8 mouse cellular contexts compared by ENCODE assay signal in the genomic region with DNA sequence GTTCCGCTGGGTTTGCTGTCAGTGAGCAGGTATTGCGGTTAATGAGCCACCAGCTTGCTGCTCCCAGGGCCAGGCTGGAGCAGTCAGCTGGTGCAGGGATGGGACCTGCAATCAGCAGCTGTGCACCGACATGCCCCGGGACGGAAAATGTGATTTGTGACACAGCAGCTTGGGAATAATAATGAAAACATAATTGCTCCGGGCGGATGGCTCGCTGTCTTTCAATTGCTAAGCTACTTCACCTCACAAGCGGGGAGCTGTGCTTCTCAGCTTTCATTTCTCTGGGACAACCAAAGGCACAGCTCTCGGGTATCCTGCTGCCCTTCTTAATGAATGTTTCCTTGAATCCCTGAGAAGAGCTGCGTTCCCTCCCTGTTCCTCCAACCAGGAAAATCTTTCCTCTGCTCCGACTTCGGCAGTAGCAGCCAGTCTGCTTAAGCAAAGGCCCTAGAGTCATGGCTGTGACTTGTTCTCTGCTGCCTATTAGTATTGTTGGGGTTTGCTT.
DNase-seq lines count a peak whose midpoint lies in the region; ATAC-seq and TF ChIP-seq lines count a peak whose summit lies in the region.

No protein-coding gene starts in this region.

- no peak for ATAC-seq in heart, embryonic 12.5 days (ENCODE audit: insufficient number of reproducible peaks, low FRiP score)
- no peak; the same call in 1 of the 2 replicates for ATAC-seq in kidney, postnatal 0 days (replicated peaks; ENCODE audit: low FRiP score, low read depth)
- ATAC-seq in limb, embryonic 14.5 days (ENCODE audit: low FRiP score, low read depth): peak; percentile 45; the same call in 1 of the 2 replicates
- peak; percentile 88 for ATAC-seq in neural tube, embryonic 12.5 days (ENCODE audit: low FRiP score, low read depth)

- H3K4me2 ChIP-seq in heart, embryonic 12.5 days: peak overlapping the region; percentile 57
- H3K4me2 ChIP-seq in kidney, postnatal 0 days (ENCODE audit: low read length): peak overlapping the region; percentile 60
- peak overlapping the region; percentile 65 for H3K4me2 ChIP-seq in limb, embryonic 14.5 days (replicated peaks; ENCODE audit: low read depth, low read length, severe bottlenecking)
- peak overlapping the region; percentile 61 for H3K4me2 ChIP-seq in neural tube, embryonic 12.5 days (replicated peaks)

- H3K9ac ChIP-seq in heart, embryonic 12.5 days: no peak overlapping the region; the same call in 1 of the 2 replicates
- 0 out of 2 replicates have a peak overlapping the region, but pooled peaks have one; percentile 3 for H3K9ac ChIP-seq in kidney, postnatal 0 days (ENCODE audit: low read depth, low read length)
- peak overlapping the region; percentile 46 for H3K9ac ChIP-seq in limb, embryonic 14.5 days (ENCODE audit: low read depth, low read length, severe bottlenecking)
- peak overlapping the region; percentile 36; the same call in 1 of the 2 replicates for H3K9ac ChIP-seq in neural tube, embryonic 12.5 days

- H3K27me3 ChIP-seq in heart, embryonic 12.5 days (replicated peaks): 0 out of 2 replicates have a peak, but pooled peaks cover 3% of the 10 kb centered on the region
- no peaks in the 10 kb centered on the region for H3K27me3 ChIP-seq in kidney, postnatal 0 days (ENCODE audit: insufficient read depth, low read length)
- H3K27me3 ChIP-seq in limb, embryonic 14.5 days (ENCODE audit: control insufficient read depth, insufficient read depth, low read length): no peaks in the 10 kb centered on the region
- H3K27me3 ChIP-seq in neural tube, embryonic 12.5 days (replicated peaks): no peaks in the 10 kb centered on the region

- 29% methylated on average over 13 of the region's 13 CpGs for WGBS in lung, adult 2 months
- 41% methylated on average over 13 of the region's 13 CpGs for WGBS in heart, embryonic 12.5 days
- WGBS in kidney, postnatal 0 days: 5% methylated on average over 13 of the region's 13 CpGs
- WGBS in limb, embryonic 14.5 days: 12% methylated on average over 13 of the region's 13 CpGs
- 19% methylated on average over 13 of the region's 13 CpGs for WGBS in neural tube, embryonic 12.5 days

- H3K27ac ChIP-seq in heart, embryonic 12.5 days (ENCODE audit: poor library complexity, severe bottlenecking): no peak overlapping the region
- no peak overlapping the region for H3K27ac ChIP-seq in kidney, postnatal 0 days
- peak overlapping the region; percentile 41; the same call in 1 of the 2 replicates for H3K27ac ChIP-seq in limb, embryonic 14.5 days (replicated peaks; ENCODE audit: low read depth, low read length)
- peak overlapping the region; percentile 5; the same call in 1 of the 2 replicates for H3K27ac ChIP-seq in neural tube, embryonic 12.5 days

- no peak for TF ChIP-seq POLR2A in lung, adult 2 months (IDR thresholded peaks at IDR 0.05; ENCODE audit: borderline replicate concordance, extremely low read depth, low read depth, low read length)
- TF ChIP-seq POLR2A in limb, embryonic 14.5 days (IDR thresholded peaks at IDR 0.05; ENCODE audit: borderline replicate concordance, extremely low read depth, insufficient read depth, insufficient read length): no peak

- no peaks in the 10 kb centered on the region for H3K4me1 ChIP-seq in lung, adult 2 months (ENCODE audit: control insufficient read depth, insufficient read depth, low read length)
- peaks cover 5% of the 10 kb centered on the region for H3K4me1 ChIP-seq in heart, embryonic 12.5 days (replicated peaks)
- H3K4me1 ChIP-seq in kidney, postnatal 0 days (replicated peaks; ENCODE audit: insufficient read depth, low read length): 0 out of 2 replicates have a peak, but pooled peaks cover 4% of the 10 kb centered on the region
- H3K4me1 ChIP-seq in limb, embryonic 14.5 days (ENCODE audit: control insufficient read depth, insufficient read depth, low read length): peaks cover 8% of the 10 kb centered on the region; the same call in 1 of the 2 replicates
- H3K4me1 ChIP-seq in neural tube, embryonic 12.5 days: no peaks in the 10 kb centered on the region

- peak; percentile 10 for DNase-seq in lung, adult 2 months
- no peak for DNase-seq in lung, postnatal 36 days
- peak; percentile 32 for DNase-seq in embryo, embryonic 9.5 days (ENCODE audit: extremely low spot score)
- DNase-seq in kidney, postnatal 0 days (ENCODE audit: low spot score): peak; percentile 53
- DNase-seq in limb, embryonic 14.5 days (ENCODE audit: low spot score): peak; percentile 51
- no peak for DNase-seq in MN1 (ENCODE audit: low spot score)

- H3K4me3 ChIP-seq in lung, adult 2 months (replicated peaks; ENCODE audit: extremely low read depth, low read depth, low read length): peak overlapping the region; percentile 24
- peak overlapping the region; percentile 33 for H3K4me3 ChIP-seq in heart, embryonic 12.5 days
- H3K4me3 ChIP-seq in kidney, postnatal 0 days (replicated peaks; ENCODE audit: low read depth, low read length): peak overlapping the region; percentile 31
- H3K4me3 ChIP-seq in limb, embryonic 14.5 days (replicated peaks; ENCODE audit: low read length): peak overlapping the region; percentile 34
- peak overlapping the region; percentile 28 for H3K4me3 ChIP-seq in neural tube, embryonic 12.5 days

- no peaks in the 10 kb centered on the region for H3K9me3 ChIP-seq in heart, embryonic 12.5 days (replicated peaks)
- no peaks in the 10 kb centered on the region for H3K9me3 ChIP-seq in kidney, postnatal 0 days (replicated peaks; ENCODE audit: low read length)
- no peaks in the 10 kb centered on the region for H3K9me3 ChIP-seq in limb, embryonic 14.5 days (ENCODE audit: control insufficient read depth, low read length)
- no peaks in the 10 kb centered on the region for H3K9me3 ChIP-seq in neural tube, embryonic 12.5 days

- H3K36me3 ChIP-seq in heart, embryonic 12.5 days: no peaks in the 10 kb centered on the region
- no peaks in the 10 kb centered on the region for H3K36me3 ChIP-seq in kidney, postnatal 0 days (ENCODE audit: insufficient read depth, low read length)
- H3K36me3 ChIP-seq in limb, embryonic 14.5 days (ENCODE audit: control insufficient read depth, insufficient read depth, low read length): no peaks in the 10 kb centered on the region
- no peaks in the 10 kb centered on the region for H3K36me3 ChIP-seq in neural tube, embryonic 12.5 days

- no peak for TF ChIP-seq CTCF in lung, adult 2 months (IDR thresholded peaks at IDR 0.05; ENCODE audit: insufficient read depth, low read length)
- TF ChIP-seq CTCF in kidney, postnatal 0 days (IDR thresholded peaks at IDR 0.05; ENCODE audit: low read depth): no peak

Comparison
In these comparisons a context has a peak if more than half of its experiments do, and no peak if none do; other contexts are left out.
1. DNase-seq: peak in lung, adult 2 months (single experiment), embryo, embryonic 9.5 days (single experiment), kidney, postnatal 0 days (single experiment) and limb, embryonic 14.5 days (single experiment); none in lung, postnatal 36 days (single experiment) and MN1 (single experiment).
2. ATAC-seq: peak in limb, embryonic 14.5 days (single experiment) and neural tube, embryonic 12.5 days (single experiment); none in heart, embryonic 12.5 days (single experiment) and kidney, postnatal 0 days (single experiment).
3. H3K27ac ChIP-seq: peak in limb, embryonic 14.5 days (single experiment) and neural tube, embryonic 12.5 days (single experiment); none in heart, embryonic 12.5 days (single experiment) and kidney, postnatal 0 days (single experiment).
4. Peak in every context shown above with its lines, with median percentiles within 50 percentile points of each other: H3K4me3 ChIP-seq and H3K4me2 ChIP-seq.